Mouse (Mus musculus) A20 (cell line): Measurements from ENCODE around the gene Zfp105.

ENCODE experiments used
- DNase-seq: peaks from one replicate; pipeline ENCODE4 v3.0.0-alpha.2; 2011; ENCODE audit warnings: low read depth, low spot score

Gene Zfp105

DNA sequence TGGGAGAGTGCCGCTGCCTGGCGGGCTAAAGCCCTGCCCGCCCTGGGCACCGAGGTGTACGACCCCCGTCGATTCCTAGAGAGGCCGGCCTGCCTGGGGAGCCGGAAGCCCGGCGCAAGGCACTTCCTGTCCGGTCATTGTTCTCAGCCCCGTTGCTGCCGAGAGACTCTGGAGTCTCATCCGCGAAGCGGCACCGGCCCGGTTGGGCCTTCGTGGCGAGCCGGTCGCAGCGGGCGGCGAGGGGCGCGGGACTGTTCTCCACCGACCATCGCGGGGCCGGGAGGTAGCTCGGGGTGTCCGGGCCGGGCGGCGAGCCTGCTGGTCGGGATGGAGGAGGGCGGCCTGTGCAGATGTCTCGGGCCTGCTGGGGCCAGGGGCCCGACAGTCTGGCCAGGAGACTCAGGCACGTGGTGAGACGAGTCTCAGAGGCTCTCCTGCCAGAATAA is at the start of gene Zfp105:
TSS of gene Zfp105 (plus strand) at position 137 of the 446 bp plus-strand sequence.
- DNase-seq, result no peak

DNA sequence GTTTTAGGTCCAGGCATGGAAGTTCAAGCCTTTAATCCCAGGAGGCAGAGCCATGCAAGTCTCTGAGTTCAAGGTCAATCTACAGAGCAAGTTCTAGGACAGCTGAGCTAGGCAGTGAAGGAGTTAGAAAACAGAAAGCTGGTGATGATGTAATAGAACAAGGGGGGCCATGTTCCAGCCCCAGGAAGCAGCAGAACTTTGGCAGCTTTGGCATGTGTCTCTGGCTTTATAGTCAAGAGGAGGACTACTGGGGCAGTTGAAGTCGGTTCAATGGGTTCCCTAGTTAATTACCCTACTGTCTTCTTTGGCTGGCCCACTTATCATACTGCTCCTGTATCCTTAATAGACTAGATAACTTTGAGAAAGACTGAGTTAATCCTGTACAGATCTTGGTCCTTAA is 48.2 kb upstream of the Zfp105 start:
- DNase-seq, result no peak

DNA sequence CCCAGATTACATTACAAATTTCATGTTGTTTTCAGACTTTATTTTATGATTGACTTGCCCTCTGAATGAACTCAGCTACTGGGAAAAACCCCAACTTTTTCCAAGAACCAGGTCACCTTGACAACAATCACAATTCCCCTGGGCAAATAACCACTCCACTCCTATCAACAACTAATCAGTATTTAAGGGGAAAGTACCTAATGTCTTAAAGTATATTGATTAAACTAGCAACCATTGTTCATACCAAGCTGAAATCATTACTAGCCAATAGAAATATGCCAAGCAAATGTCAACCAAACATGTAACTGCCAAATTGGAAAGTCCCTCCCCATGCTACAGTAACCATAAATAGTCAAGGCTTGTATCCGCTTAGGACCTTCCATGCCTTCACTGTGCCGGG is 47.7 kb upstream of the Zfp105 start:
- no peak for DNase-seq

DNA sequence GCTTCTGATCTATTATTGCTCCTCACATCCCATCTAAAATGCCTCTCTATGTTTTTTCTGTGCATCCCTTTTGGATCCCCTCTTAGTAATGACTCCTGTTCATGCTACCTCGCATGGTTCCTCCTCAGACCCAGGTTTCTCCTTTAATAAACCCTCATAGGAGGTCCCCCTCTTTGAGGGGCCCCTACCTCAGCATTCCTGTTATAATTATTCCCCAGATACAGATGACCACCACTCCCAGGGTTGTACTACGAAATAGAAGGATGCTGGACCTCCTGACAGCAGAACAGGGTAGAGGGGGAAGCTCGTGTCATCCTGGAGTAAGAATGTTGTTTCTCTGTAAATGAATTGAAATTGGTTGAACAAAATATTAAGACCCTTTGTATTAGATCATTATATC is 37.5 kb upstream of the Zfp105 start, which contains the start of gene Zkscan7:
TSS of gene Zkscan7 (plus strand) at position 301 of the 400 bp plus-strand sequence.
- no peak for DNase-seq

DNA sequence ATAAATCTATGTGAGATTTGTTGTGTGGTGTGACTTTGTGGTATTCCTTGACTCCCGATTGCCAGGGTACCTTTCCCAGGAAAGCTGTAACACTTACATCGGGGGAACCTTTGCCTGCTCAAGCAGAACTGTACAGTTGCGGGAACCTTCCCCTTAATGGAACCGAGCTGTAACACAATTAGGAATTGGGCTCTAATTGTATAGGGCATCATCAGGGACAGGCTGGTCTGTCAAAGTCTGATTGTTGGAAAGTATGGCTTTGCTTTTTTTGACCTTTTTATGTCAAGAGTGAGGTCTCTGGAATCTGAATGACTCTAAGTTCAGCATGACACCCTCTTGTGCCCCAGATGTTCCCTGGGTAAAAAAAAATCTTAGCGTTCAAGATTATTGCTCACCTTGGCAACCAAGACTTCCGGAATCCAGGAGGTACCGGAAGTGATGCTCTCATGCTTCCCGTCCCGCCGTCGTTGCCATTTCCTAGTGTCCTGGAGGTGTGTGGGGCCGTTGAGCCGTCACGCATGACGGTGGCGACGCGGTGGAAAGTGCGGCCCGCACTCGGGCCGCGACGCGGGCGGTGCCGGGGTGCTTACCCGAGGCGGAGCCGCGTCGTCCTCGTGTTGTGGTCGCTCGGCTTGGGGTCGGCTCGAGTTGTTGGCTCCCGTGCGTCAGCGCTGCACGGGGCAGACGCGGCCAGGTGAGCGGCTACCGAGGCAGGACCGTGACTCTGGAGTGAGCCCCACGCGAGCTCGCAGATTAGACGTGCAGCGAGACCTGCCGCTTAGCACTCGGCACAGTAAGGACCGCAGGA is 36.3 kb upstream of the Zfp105 start:
- peak; percentile 87 for DNase-seq

DNA sequence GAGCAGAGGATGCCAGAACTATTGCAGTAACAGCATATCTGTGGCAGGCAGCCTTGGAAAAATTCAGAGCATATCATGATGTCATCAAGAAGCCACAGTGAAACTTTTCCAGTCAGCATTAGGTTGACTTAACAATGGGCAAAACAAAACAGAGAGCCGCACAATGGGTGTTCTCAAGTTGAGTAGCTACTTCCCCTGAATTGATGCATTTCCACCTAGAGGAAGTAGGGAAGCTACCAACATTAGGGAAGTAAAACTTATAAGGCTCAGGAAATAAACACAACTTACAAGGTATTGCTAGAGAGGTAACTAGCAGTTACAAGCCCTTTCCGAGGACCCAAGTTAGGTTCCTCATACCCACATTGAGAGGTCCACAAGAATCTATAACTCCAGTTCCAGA is 21.8 kb upstream of the Zfp105 start:
- DNase-seq, result peak; percentile 16

DNA sequence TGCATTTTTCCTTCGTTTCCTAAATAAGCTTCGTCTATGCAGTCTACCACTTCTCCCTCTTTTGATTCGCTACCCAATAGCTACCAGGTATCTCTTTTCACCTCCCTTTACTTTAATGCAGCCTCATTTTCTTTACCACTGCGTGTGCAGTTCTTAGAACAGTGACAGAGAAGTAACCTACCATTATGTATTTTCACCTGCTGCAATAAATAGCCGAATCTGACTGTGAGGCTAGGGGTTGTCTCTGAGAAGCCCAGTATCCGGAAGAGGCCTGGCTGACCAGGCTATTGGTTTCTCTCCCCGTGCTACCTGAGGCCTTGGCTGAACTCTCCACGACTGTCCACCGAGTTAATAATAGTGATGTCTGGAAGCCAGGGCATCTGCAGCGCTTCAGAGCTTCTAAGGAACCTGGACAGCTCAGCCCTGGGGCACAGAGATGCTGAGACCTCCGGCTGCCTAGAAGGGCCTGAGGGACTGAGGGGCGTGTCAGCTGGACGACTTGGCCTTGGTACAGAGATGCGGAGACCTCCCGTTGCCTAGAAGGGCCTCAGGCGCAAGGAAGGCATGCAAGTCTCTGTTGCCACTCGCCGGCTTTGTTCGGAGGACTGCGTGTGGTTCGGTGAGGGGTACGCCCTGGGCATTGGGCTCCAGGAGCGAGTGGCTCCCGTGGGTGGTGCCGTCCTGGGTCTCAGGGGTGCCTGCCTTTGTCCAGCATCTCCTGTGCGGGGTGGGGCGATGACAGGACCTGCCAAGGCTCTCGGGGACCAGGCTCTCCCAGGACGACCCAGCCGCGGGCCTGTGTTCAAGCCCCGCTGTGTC is 19.9 kb upstream of the Zfp105 start:
- DNase-seq, result no peak

DNA sequence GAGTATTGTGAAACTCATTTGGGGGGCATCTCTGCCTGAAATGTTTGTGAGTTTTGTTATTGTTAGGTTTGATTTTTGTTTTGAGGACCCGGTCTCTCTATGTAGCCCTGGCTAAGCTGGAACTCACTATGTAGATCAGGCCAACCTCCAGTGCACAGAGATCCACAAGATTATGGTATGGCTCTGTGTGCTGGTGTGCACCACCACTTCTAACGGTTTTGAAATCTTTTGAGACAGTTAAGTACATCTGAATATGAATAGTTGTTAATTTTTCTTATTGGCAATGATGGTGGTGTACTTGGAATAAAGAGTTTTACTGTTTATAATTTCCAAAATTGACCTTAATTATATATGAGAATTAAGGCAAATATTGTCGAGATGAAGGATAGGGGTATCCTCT is 436 bp upstream of the Zfp105 start:
- DNase-seq, result no peak

DNA sequence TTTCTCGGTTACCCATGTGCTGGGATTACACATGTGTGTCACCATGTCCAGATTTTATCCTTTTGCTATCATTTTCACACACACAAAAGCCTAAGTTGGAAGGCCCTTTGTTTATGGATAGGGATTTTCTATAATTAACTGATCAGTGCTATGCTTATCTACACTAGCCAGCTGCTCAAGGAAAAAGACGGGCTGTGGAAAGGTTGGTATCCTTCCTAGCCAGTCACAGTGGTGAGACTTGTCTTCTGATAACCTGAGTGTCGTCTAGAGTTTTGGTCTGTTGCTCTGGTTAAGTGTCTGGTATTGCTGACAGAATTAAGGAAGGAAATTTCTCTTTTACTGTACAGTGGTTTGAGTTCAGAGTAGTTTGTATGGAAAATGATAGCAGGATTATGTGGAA is 6.0 kb downstream of the Zfp105 start:
- no peak for DNase-seq

DNA sequence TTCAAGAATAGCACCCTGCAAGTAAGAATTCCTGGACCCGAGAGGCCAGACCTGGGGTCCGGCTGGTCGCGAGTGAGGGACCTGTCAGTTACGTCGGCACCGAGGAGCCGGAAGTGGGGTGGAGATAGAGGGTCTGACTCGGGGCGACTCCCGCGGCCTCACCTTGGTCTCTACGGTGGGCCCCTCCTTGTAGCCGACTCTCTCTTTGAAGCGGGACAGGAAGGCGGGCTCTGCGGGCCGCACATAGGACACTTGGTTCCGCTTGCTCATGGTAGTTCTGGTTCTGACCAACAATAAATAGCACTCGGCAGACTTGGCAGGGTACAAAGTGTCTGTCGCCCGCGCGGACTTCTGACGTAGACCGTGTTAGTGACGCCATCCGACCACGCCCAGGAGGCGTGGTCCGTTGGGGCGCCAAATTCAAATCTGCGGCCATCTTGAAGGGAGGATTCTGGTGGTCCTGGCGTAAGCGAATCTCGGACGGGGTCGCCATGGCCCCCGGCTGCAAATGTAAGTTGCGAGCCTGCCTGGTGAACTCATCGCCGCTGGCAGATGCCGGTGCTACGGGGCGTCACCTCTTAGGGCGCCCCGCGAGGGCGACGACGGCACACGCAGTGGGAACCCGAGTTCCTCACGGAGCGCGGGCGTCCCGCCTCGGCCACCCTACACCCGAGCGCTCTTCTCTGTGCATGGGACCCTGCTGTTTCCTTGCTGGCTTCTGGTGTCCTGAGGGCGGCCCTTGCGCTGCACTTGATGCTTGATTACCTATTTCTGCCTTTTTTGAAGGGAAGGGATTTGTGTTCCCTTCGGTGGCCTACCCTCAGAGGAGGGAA is 28.0 kb downstream of the Zfp105 start, which contains the start of the genes 1110059G10Rik and Kif15:
TSS of gene 1110059G10Rik (minus strand) at position 358 of the 833 bp plus-strand sequence.
TSS of gene Kif15 (plus strand) at position 404 of the 833 bp plus-strand sequence.
- peak; percentile 98 for DNase-seq
